Mouse (Mus musculus) liver, embryonic 14.5 days (tissue): Measurements from ENCODE around the gene Dazap1.

Source experiments
- CTCF ChIP-seq: IDR thresholded peaks from 2 replicates; pipeline ENCODE4 v1.5.1; 2016; ENCODE audit warnings: antibody characterized with exemption, low read depth, control low read depth
- EP300 ChIP-seq: IDR thresholded peaks from 2 replicates; pipeline ENCODE4 v1.6.1; 2016; ENCODE audit warnings: antibody characterized with exemption, low read depth

GRCm38 (mm10) chr10:80313627-80314201 is 52.4 kb downstream of the Dazap1 start:
- TF ChIP-seq CTCF (no peak), EP300 (no peak)
